8 mouse cellular contexts compared by ENCODE assay signal in genomic region chr3:89458372-89458964, GRCm38 (mm10). TPM values are rescaled to one million over a fixed set of nuclear protein-coding genes. Genes with fewer than 3 reads are reported as not detected.
DNase-seq lines count a peak whose midpoint lies in the region; ATAC-seq and TF ChIP-seq lines count a peak whose summit lies in the region.

No protein-coding gene starts in this region.

- ATAC-seq in granulocyte monocyte progenitor cell, adult 5-6 weeks (replicated peaks; ENCODE audit: poor library complexity, severe bottlenecking), result peak; percentile 54
- ATAC-seq in liver, embryonic 13.5 days (ENCODE audit: low read depth), result peak; percentile 63

- intact Hi-C loops in left cerebral cortex, postnatal 14 days (cut with DNase I), result loop anchor here (10.0 kb wide), 1 partner anchor 396 kb away; no protein-coding TSS in a partner anchor

- H3K27me3 ChIP-seq in cerebellum, adult 2 months (ENCODE audit: control insufficient read depth, insufficient read depth, low read length), result no peaks in the 10 kb centered on the region
- no peaks in the 10 kb centered on the region for H3K27me3 ChIP-seq in MEL (ENCODE audit: control insufficient read depth in 1 of 2, insufficient read depth in 2 of 2, low read length in 2 of 2)
- H3K27me3 ChIP-seq in liver, embryonic 13.5 days, result no peaks in the 10 kb centered on the region

- WGBS in cerebellum, adult 2 months, result 49% methylated on average over 13 of the region's 13 CpGs
- 44% methylated on average over 13 of the region's 13 CpGs for WGBS in liver, embryonic 13.5 days (ENCODE audit: insufficient replicate concordance)
- WGBS in olfactory bulb, adult 2 months, result 34% methylated on average over 13 of the region's 13 CpGs

- peak overlapping the region; percentile 100 for H3K4me3 ChIP-seq in cerebellum, adult 2 months (replicated peaks; ENCODE audit: insufficient read depth, low read depth, low read length)
- peak overlapping the region; percentile 61 to 95 for H3K4me3 ChIP-seq in MEL (ENCODE audit: control insufficient read depth in 1 of 2, insufficient read depth in 1 of 2, low read depth in 2 of 2, low read length in 2 of 2)
- peak overlapping the region; percentile 71 for H3K4me3 ChIP-seq in liver, embryonic 13.5 days (replicated peaks)
- H3K4me3 ChIP-seq in olfactory bulb, adult 2 months (ENCODE audit: insufficient read depth, low read depth, low read length), result peak overlapping the region; percentile 80

- no peak overlapping the region for H3K27ac ChIP-seq in cerebellum, adult 2 months (ENCODE audit: insufficient read depth, low read length)
- peak overlapping the region; percentile 74 for H3K27ac ChIP-seq in MEL (ENCODE audit: control insufficient read depth, low read depth, low read length)
- peak overlapping the region; percentile 76 for H3K27ac ChIP-seq in liver, embryonic 13.5 days
- H3K27ac ChIP-seq in olfactory bulb, adult 2 months (ENCODE audit: insufficient read depth, low read depth, low read length), result 0 out of 2 replicates have a peak overlapping the region, but pooled peaks have one; percentile 20

- H3K4me2 ChIP-seq in liver, embryonic 13.5 days, result peak overlapping the region; percentile 90

- peak overlapping the region; percentile 36 for H3K9ac ChIP-seq in MEL (ENCODE audit: control insufficient read depth, low read depth, low read length, poor library complexity, severe bottlenecking)
- H3K9ac ChIP-seq in liver, embryonic 13.5 days, result peak overlapping the region; percentile 47

- peaks cover 4% of the 10 kb centered on the region; the same call in 1 of the 2 replicates for H3K79me2 ChIP-seq in MEL (ENCODE audit: control insufficient read depth, insufficient read depth, low read length, poor library complexity)

- no peaks in the 10 kb centered on the region for H3K4me1 ChIP-seq in cerebellum, adult 2 months (ENCODE audit: control insufficient read depth, insufficient read depth, low read length)
- peaks cover 11 to 20% of the 10 kb centered on the region in 2 experiments for H3K4me1 ChIP-seq in MEL (ENCODE audit: control insufficient read depth in 1 of 2, insufficient read depth in 2 of 2, low read length in 2 of 2)
- peaks cover 38% of the 10 kb centered on the region for H3K4me1 ChIP-seq in liver, embryonic 13.5 days (replicated peaks)
- peaks cover 9% of the 10 kb centered on the region; the same call in 1 of the 2 replicates for H3K4me1 ChIP-seq in olfactory bulb, adult 2 months (ENCODE audit: control insufficient read depth, insufficient read depth, low read length)

- peak in 1 of 2 experiments; percentile 8; a peak in 2 of 4 replicates for TF ChIP-seq EP300 in MEL (IDR thresholded peaks at IDR 0.05; ENCODE audit: low read depth in 1 of 2, low read length in 2 of 2)

- H3K9me3 ChIP-seq in MEL (replicated peaks; ENCODE audit: insufficient read depth, low read length), result no peaks in the 10 kb centered on the region
- H3K9me3 ChIP-seq in liver, embryonic 13.5 days (replicated peaks), result no peaks in the 10 kb centered on the region

- no peak for TF ChIP-seq RAD21 in MEL (IDR thresholded peaks at IDR 0.05; ENCODE audit: low read depth, low read length)

- no peak for DNase-seq in cerebellum, adult 2 months
- DNase-seq in cerebellum, postnatal 4 days (ENCODE audit: low spot score in 2 of 2), result no peak
- peak; percentile 97 for DNase-seq in MEL (ENCODE audit: low read depth, low spot score)
- DNase-seq in liver, embryonic 13.5 days, result no peak
- no peak for DNase-seq in ovary, adult 18-20 months (ENCODE audit: low spot score)
- DNase-seq in left cerebral cortex, postnatal 14 days (ENCODE audit: low spot score in 2 of 2), result no peak

- peaks cover 0 to 10% of the 10 kb centered on the region in 2 experiments; a peak in 2 of 4 replicates for H3K36me3 ChIP-seq in MEL (ENCODE audit: control insufficient read depth in 1 of 2, insufficient read depth in 2 of 2, low read length in 2 of 2)
- no peaks in the 10 kb centered on the region for H3K36me3 ChIP-seq in liver, embryonic 13.5 days

- no peak for TF ChIP-seq CTCF in cerebellum, adult 2 months (IDR thresholded peaks at IDR 0.05; ENCODE audit: borderline replicate concordance, insufficient read depth, low read depth, low read length)
- TF ChIP-seq CTCF in MEL (IDR thresholded peaks at IDR 0.05 in 2 of 3, conservative IDR thresholded peaks at IDR 0.05 in 1 of 3; ENCODE audit: control insufficient read depth in 1 of 3, insufficient read depth in 1 of 3, low read depth in 2 of 3, low read length in 3 of 3, poor library complexity in 1 of 3, severe bottlenecking in 1 of 3), result no peak
- no peak for TF ChIP-seq CTCF in olfactory bulb, adult 2 months (IDR thresholded peaks at IDR 0.05; ENCODE audit: insufficient read depth, low read depth, low read length)

- no peak for TF ChIP-seq POLR2A in cerebellum, adult 2 months (IDR thresholded peaks at IDR 0.05; ENCODE audit: borderline replicate concordance, insufficient read depth, low read length)
- TF ChIP-seq POLR2A in MEL (IDR thresholded peaks at IDR 0.05; ENCODE audit: control insufficient read depth in 1 of 2, insufficient read depth in 1 of 2, low read depth in 1 of 2, low read length in 2 of 2, poor library complexity in 1 of 2), result peak in 1 of 2 experiments; percentile 27; a peak in 1 of 4 replicates
- no peak for TF ChIP-seq POLR2A in olfactory bulb, adult 2 months (IDR thresholded peaks at IDR 0.05; ENCODE audit: insufficient read depth, low read depth, low read length)

TF ChIP-seq in MEL, 35 proteins besides CTCF, POLR2A, EP300 and RAD21 (continues in another document):
- TF ChIP-seq ZC3H11A (IDR thresholded peaks at IDR 0.05; ENCODE audit: low read depth, low read length) (no peak), E2F4 (IDR thresholded peaks at IDR 0.05; ENCODE audit: borderline replicate concordance, low read depth, low read length) (no peak; the same call in 1 of the 2 replicates)

RNA-seq across cellular contexts. Expression of gene Pmvk, which starts 4.1 kb away (rescaled TPM):
- polyA plus RNA-seq in cerebellum, adult 2 months (2012; rRNA removed), result 68.7 and 71.0 TPM in 2 replicates
- 53.6 and 63.6 TPM in 2 replicates for total RNA-seq in MEL (2012; rRNA removed)
- 10 to 100 TPM in 1 of 2 experiments, not detected in 1; 75.7 TPM for polyA plus RNA-seq in MEL (2012; ENCODE audit: insufficient read depth in 1 of 2, insufficient read length in 2 of 2, low read depth in 1 of 2, low replicate concordance in 2 of 2, missing spikeins in 1 of 2)
- 13.3 and 20.7 TPM in 2 replicates for total RNA-seq in granulocyte monocyte progenitor cell, adult 5-6 weeks (2014; fragmentation: Nextera tagmentation)
- 9.5 and 22.8 TPM in 2 replicates for total RNA-seq in granulocyte monocyte progenitor cell, adult 5-6 weeks (2017)
- 39.5 and 40.4 TPM in 2 replicates for polyA plus RNA-seq in liver, embryonic 13.5 days (2015; fragmentation: Nextera tagmentation; extraction: Ambion mirVana)
- polyA plus RNA-seq in olfactory bulb, adult 2 months (2012; ENCODE audit: insufficient read depth, insufficient read length, low replicate concordance, missing spikeins), result not detected in 2 replicates
- total RNA-seq in left cerebral cortex, postnatal 14 days (2021), result 10 to 100 TPM; 33.6 to 36.8 TPM

RNA-seq across cellular contexts. Expression of gene Pbxip1, which starts 22.0 kb away (rescaled TPM):
- 26.5 and 30.5 TPM in 2 replicates for polyA plus RNA-seq in cerebellum, adult 2 months (2012; rRNA removed)
- total RNA-seq in MEL (2012; rRNA removed), result 4.8 and 7.6 TPM in 2 replicates
- 10 to 100 TPM in 1 of 2 experiments, not detected in 1; 10.7 TPM for polyA plus RNA-seq in MEL (2012; ENCODE audit: insufficient read depth in 1 of 2, insufficient read length in 2 of 2, low read depth in 1 of 2, low replicate concordance in 2 of 2, missing spikeins in 1 of 2)
- 9.7 TPM in 2 replicates for total RNA-seq in granulocyte monocyte progenitor cell, adult 5-6 weeks (2014; fragmentation: Nextera tagmentation)
- total RNA-seq in granulocyte monocyte progenitor cell, adult 5-6 weeks (2017), result 7.8 and 12.2 TPM in 2 replicates
- 6.0 and 6.8 TPM in 2 replicates for polyA plus RNA-seq in liver, embryonic 13.5 days (2015; fragmentation: Nextera tagmentation; extraction: Ambion mirVana)
- polyA plus RNA-seq in olfactory bulb, adult 2 months (2012; ENCODE audit: insufficient read depth, insufficient read length, low replicate concordance, missing spikeins), result not detected in 2 replicates
- total RNA-seq in left cerebral cortex, postnatal 14 days (2021), result 10 to 100 TPM; 39.5 to 40.3 TPM

RNA-seq across cellular contexts. Expression of gene Pygo2, which starts 28.5 kb away (rescaled TPM):
- 38.7 and 39.3 TPM in 2 replicates for polyA plus RNA-seq in cerebellum, adult 2 months (2012; rRNA removed)
- 50.8 and 61.1 TPM in 2 replicates for total RNA-seq in MEL (2012; rRNA removed)
- polyA plus RNA-seq in MEL (2012; ENCODE audit: insufficient read depth in 1 of 2, insufficient read length in 2 of 2, low read depth in 1 of 2, low replicate concordance in 2 of 2, missing spikeins in 1 of 2), result 10 to 100 TPM in 1 of 2 experiments, not detected in 1; 50.3 TPM
- total RNA-seq in granulocyte monocyte progenitor cell, adult 5-6 weeks (2014; fragmentation: Nextera tagmentation), result 18.9 and 35.2 TPM in 2 replicates
- 8.8 and 8.9 TPM in 2 replicates for total RNA-seq in granulocyte monocyte progenitor cell, adult 5-6 weeks (2017)
- polyA plus RNA-seq in liver, embryonic 13.5 days (2015; fragmentation: Nextera tagmentation; extraction: Ambion mirVana), result 11.0 and 12.0 TPM in 2 replicates
- polyA plus RNA-seq in olfactory bulb, adult 2 months (2012; ENCODE audit: insufficient read depth, insufficient read length, low replicate concordance, missing spikeins), result not detected in 2 replicates
- 10 to 100 TPM; 52.7 to 60.6 TPM for total RNA-seq in left cerebral cortex, postnatal 14 days (2021)

RNA-seq across cellular contexts. Expression of gene Shc1, which starts 40.2 kb away (rescaled TPM):
- 15.9 and 16.0 TPM in 2 replicates for polyA plus RNA-seq in cerebellum, adult 2 months (2012; rRNA removed)
- total RNA-seq in MEL (2012; rRNA removed), result 41.9 and 49.2 TPM in 2 replicates
- polyA plus RNA-seq in MEL (2012; ENCODE audit: insufficient read depth in 1 of 2, insufficient read length in 2 of 2, low read depth in 1 of 2, low replicate concordance in 2 of 2, missing spikeins in 1 of 2), result 10 to 100 TPM in 1 of 2 experiments, not detected in 1; 79.8 TPM
- 51.2 and 75.8 TPM in 2 replicates for total RNA-seq in granulocyte monocyte progenitor cell, adult 5-6 weeks (2014; fragmentation: Nextera tagmentation)
- 37.7 and 49.1 TPM in 2 replicates for total RNA-seq in granulocyte monocyte progenitor cell, adult 5-6 weeks (2017)
- 42.3 and 51.4 TPM in 2 replicates for polyA plus RNA-seq in liver, embryonic 13.5 days (2015; fragmentation: Nextera tagmentation; extraction: Ambion mirVana)
- polyA plus RNA-seq in olfactory bulb, adult 2 months (2012; ENCODE audit: insufficient read depth, insufficient read length, low replicate concordance, missing spikeins), result not detected in 2 replicates
- total RNA-seq in left cerebral cortex, postnatal 14 days (2021), result 10 to 100 TPM; 12.6 to 14.5 TPM

RNA-seq across cellular contexts. Expression of gene Cks1b, which starts 40.3 kb away (rescaled TPM):
- polyA plus RNA-seq in cerebellum, adult 2 months (2012; rRNA removed), result 7.0 and 7.2 TPM in 2 replicates
- total RNA-seq in MEL (2012; rRNA removed), result 271 and 292 TPM in 2 replicates
- polyA plus RNA-seq in MEL (2012; ENCODE audit: insufficient read depth in 1 of 2, insufficient read length in 2 of 2, low read depth in 1 of 2, low replicate concordance in 2 of 2, missing spikeins in 1 of 2), result 100 to 1,000 TPM; 177 to 438 TPM
- 178 and 260 TPM in 2 replicates for total RNA-seq in granulocyte monocyte progenitor cell, adult 5-6 weeks (2014; fragmentation: Nextera tagmentation)
- total RNA-seq in granulocyte monocyte progenitor cell, adult 5-6 weeks (2017), result 194 and 212 TPM in 2 replicates
- 282 and 301 TPM in 2 replicates for polyA plus RNA-seq in liver, embryonic 13.5 days (2015; fragmentation: Nextera tagmentation; extraction: Ambion mirVana)
- not detected in 2 replicates for polyA plus RNA-seq in olfactory bulb, adult 2 months (2012; ENCODE audit: insufficient read depth, insufficient read length, low replicate concordance, missing spikeins)
- total RNA-seq in left cerebral cortex, postnatal 14 days (2021), result 1 to 10 TPM; 3.5 to 4.0 TPM

Comparison
In these comparisons a context has a peak if more than half of its experiments do, and no peak if none do; other contexts are left out.
1. RNA of gene Pygo2, which starts 28.5 kb away (polyA plus RNA-seq): 50.3 TPM in MEL, 38.7 to 39.3 TPM in cerebellum, adult 2 months and 11.0 to 12.0 TPM in liver, embryonic 13.5 days; not detected in olfactory bulb, adult 2 months; every median in the first group is over 10 times any median in the second.
2. Peak in every context shown above with its lines, with median percentiles within 50 percentile points of each other: H3K4me3 ChIP-seq.